Mouse (Mus musculus): ENCODE measurements around the gene Sfxn5.

- TF ChIP-seq EP300 (IDR thresholded peaks at IDR 0.05; ENCODE audit: insufficient read depth, low read depth, low read length) (no peak), CTCF (IDR thresholded peaks at IDR 0.05) (no peak), POLR2A (IDR thresholded peaks at IDR 0.05; ENCODE audit: insufficient read depth, low read depth, low read length) (no peak)
Measured at GRCm38 (mm10) chr6:85294004-85294379, 39.2 kb downstream of the Sfxn5 start.

Data from heart, adult 2 months (tissue).